In genomic region chr5:115404241-115404794, GRCm38 (mm10) we compare ENCODE assay signal across 8 mouse cellular contexts. TPM values are rescaled to one million over a fixed set of nuclear protein-coding genes. Genes with fewer than 3 reads are reported as not detected.
A peak's percentile ranks its signal among the peaks of the same experiment; 100 is the strongest.
DNase-seq lines count a peak whose midpoint lies in the region; ATAC-seq and TF ChIP-seq lines count a peak whose summit lies in the region.

No protein-coding gene starts in this region.

- H3K9me3 ChIP-seq in embryonic facial prominence, embryonic 10.5 days = no peaks in the 10 kb centered on the region
- no peaks in the 10 kb centered on the region for H3K9me3 ChIP-seq in midbrain, embryonic 13.5 days

- peak overlapping the region; percentile 44 for H3K4me3 ChIP-seq in gastrocnemius, adult 2 months
- H3K4me3 ChIP-seq in embryonic facial prominence, embryonic 10.5 days = peak overlapping the region; percentile 49
- H3K4me3 ChIP-seq in layer of hippocampus, adult 2 months = peak overlapping the region; percentile 42
- peak overlapping the region; percentile 6; the same call in 1 of the 2 replicates for H3K4me3 ChIP-seq in midbrain, embryonic 13.5 days (replicated peaks)

- 2% methylated on average over 18 of the region's 18 CpGs for WGBS in embryonic facial prominence, embryonic 10.5 days
- 1% methylated on average over 18 of the region's 18 CpGs for WGBS in midbrain, embryonic 13.5 days

- no peak overlapping the region for H3K27ac ChIP-seq in gastrocnemius, adult 2 months
- peak overlapping the region; percentile 89 for H3K27ac ChIP-seq in embryonic facial prominence, embryonic 10.5 days (replicated peaks)
- H3K27ac ChIP-seq in layer of hippocampus, adult 2 months = peak overlapping the region; percentile 77
- H3K27ac ChIP-seq in midbrain, embryonic 13.5 days = peak overlapping the region; percentile 89

- peaks cover 51% of the 10 kb centered on the region for H3K4me1 ChIP-seq in embryonic facial prominence, embryonic 10.5 days
- peaks cover 35% of the 10 kb centered on the region for H3K4me1 ChIP-seq in midbrain, embryonic 13.5 days (replicated peaks)

- intact Hi-C loops in gastrocnemius, adult 2 months (cut with DNase I) = no loop called here

- no peak for TF ChIP-seq CTCF in gastrocnemius, adult 2 months (IDR thresholded peaks at IDR 0.05)
- TF ChIP-seq CTCF in layer of hippocampus, adult 2 months (conservative IDR thresholded peaks at IDR 0.05) = no peak

- H3K27me3 ChIP-seq in embryonic facial prominence, embryonic 10.5 days (replicated peaks; ENCODE audit: low read depth, poor library complexity, severe bottlenecking) = peaks cover 23% of the 10 kb centered on the region
- no peaks in the 10 kb centered on the region for H3K27me3 ChIP-seq in midbrain, embryonic 13.5 days

- peak overlapping the region; percentile 50 for H3K9ac ChIP-seq in midbrain, embryonic 13.5 days (replicated peaks)

- ATAC-seq in midbrain, embryonic 13.5 days = peak; percentile 82
- ATAC-seq in CD4-positive, CD25-positive, alpha-beta regulatory T cell, adult 4 months = no peak

- peak overlapping the region; percentile 48 for H3K4me2 ChIP-seq in midbrain, embryonic 13.5 days (replicated peaks)

- no peaks in the 10 kb centered on the region for H3K36me3 ChIP-seq in embryonic facial prominence, embryonic 10.5 days (replicated peaks)
- no peaks in the 10 kb centered on the region for H3K36me3 ChIP-seq in midbrain, embryonic 13.5 days

- no peak for DNase-seq in gastrocnemius, adult 2 months
- no peak for DNase-seq in gastrocnemius, adult 8-10 months (ENCODE audit: low spot score in 2 of 2)
- DNase-seq in ES-CJ7 (ENCODE audit: low read depth, low spot score) = peak; percentile 97
- peak; percentile 76 for DNase-seq in embryonic facial prominence, embryonic 10.5 days (ENCODE audit: low spot score)
- peak; percentile 16 to 43 for DNase-seq in layer of hippocampus, adult 2 months (ENCODE audit: low spot score in 2 of 2)
- DNase-seq in ovary, adult 18-20 months (ENCODE audit: low spot score) = no peak

RNA-seq across cellular contexts. Expression of gene Msi1, which starts 25.1 kb away (rescaled TPM):
- under 1 TPM in 1 of 2 experiments, not detected in 1; 0.61 TPM for total RNA-seq in gastrocnemius, adult 2 months (2021)
- under 1 TPM in 2 of 4 experiments, not detected in 2; 0.19 to 0.27 TPM for total RNA-seq in gastrocnemius, adult 8-10 months (2022)
- polyA plus RNA-seq in embryonic facial prominence, embryonic 10.5 days (2016; fragmentation: Nextera tagmentation; extraction: Ambion mirVana) = 86.3 and 111 TPM in 2 replicates
- total RNA-seq in layer of hippocampus, adult 2 months (2021) = 10 to 100 TPM; 48.6 to 52.4 TPM
- 112 and 133 TPM in 2 replicates for polyA plus RNA-seq in midbrain, embryonic 13.5 days (2015; fragmentation: Nextera tagmentation; extraction: Ambion mirVana)
- polyA plus RNA-seq in CD4-positive, CD25-positive, alpha-beta regulatory T cell, adult 4 months (2017; shearing (Covaris generic)) = not detected

RNA-seq across cellular contexts. Expression of gene Cox6a1, which starts 55.5 kb away (rescaled TPM):
- total RNA-seq in gastrocnemius, adult 2 months (2021) = 10 to 100 TPM; 38.7 to 60.9 TPM
- 10 to 100 TPM; 35.3 to 49.8 (median 42.5) TPM for total RNA-seq in gastrocnemius, adult 8-10 months (2022)
- 716 and 739 TPM in 2 replicates for polyA plus RNA-seq in embryonic facial prominence, embryonic 10.5 days (2016; fragmentation: Nextera tagmentation; extraction: Ambion mirVana)
- total RNA-seq in layer of hippocampus, adult 2 months (2021) = 100 to 1,000 TPM; 685 to 700 TPM
- polyA plus RNA-seq in midbrain, embryonic 13.5 days (2015; fragmentation: Nextera tagmentation; extraction: Ambion mirVana) = 973 and 974 TPM in 2 replicates
- 100 to 1,000 TPM; 486 to 529 TPM for polyA plus RNA-seq in CD4-positive, CD25-positive, alpha-beta regulatory T cell, adult 4 months (2017; shearing (Covaris generic))

Comparison
In these comparisons a context has a peak if more than half of its experiments do, and no peak if none do; other contexts are left out.
1. DNase-seq: peak in ES-CJ7 (single experiment), embryonic facial prominence, embryonic 10.5 days (single experiment) and layer of hippocampus, adult 2 months (2 of 2); none in gastrocnemius, adult 2 months (single experiment), gastrocnemius, adult 8-10 months (0 of 2) and ovary, adult 18-20 months (single experiment).
2. RNA of gene Msi1, which starts 25.1 kb away (total RNA-seq): 48.6 to 52.4 TPM in layer of hippocampus, adult 2 months; 0.61 TPM in gastrocnemius, adult 2 months and 0.19 to 0.27 TPM in gastrocnemius, adult 8-10 months; every median in the first group is over 10 times any median in the second.
3. RNA of gene Cox6a1, which starts 55.5 kb away (total RNA-seq): 685 to 700 TPM in layer of hippocampus, adult 2 months; 38.7 to 60.9 TPM in gastrocnemius, adult 2 months and 35.3 to 49.8 TPM in gastrocnemius, adult 8-10 months; every median in the first group is over 10 times any median in the second.
4. Peak in every context shown above with its lines, with median percentiles within 50 percentile points of each other: H3K4me3 ChIP-seq.